Mouse (Mus musculus) heart, embryonic 10.5 days (tissue): ENCODE measurements at regions not wholly inside any gene's neighbourhood (a gene's known extent, or its start where the extent isn't known, plus 50 kb on each side); places are given as distances from the start of the nearest gene placed in this dataset.
A peak's percentile ranks its signal among the peaks of the same experiment; 100 is the strongest.

ENCODE experiments used
- DNase-seq: peaks from one replicate; pipeline ENCODE4 v3.0.0-alpha.2; 2017; ENCODE audit warnings: low spot score
- H3K27ac ChIP-seq: fragments of 300-500 bp; sonication (generic); 2 replicates; pipeline ENCODE4 v1.5.1; 2016; ENCODE audit warnings: mild to moderate bottlenecking
- H3K27me3 ChIP-seq: fragments of 300-500 bp; sonication (generic); 2 replicates; pipeline ENCODE4 v1.6.1; 2016; ENCODE audit warnings: mild to moderate bottlenecking; ENCODE audit not compliant: poor library complexity, insufficient read depth, severe bottlenecking
- H3K36me3 ChIP-seq: fragments of 300-500 bp; sonication (generic); 2 replicates; pipeline ENCODE4 v1.6.1; 2016; ENCODE audit warnings: mild to moderate bottlenecking, moderate library complexity
- H3K4me1 ChIP-seq: fragments of 300-500 bp; sonication (generic); 2 replicates; pipeline ENCODE4 v1.6.1; 2016; ENCODE audit warnings: mild to moderate bottlenecking
- H3K4me3 ChIP-seq: fragments of 300-500 bp; sonication (generic); 2 replicates; pipeline ENCODE4 v1.5.1; 2016; ENCODE audit warnings: mild to moderate bottlenecking, moderate library complexity
- H3K9me3 ChIP-seq: fragments of 300-500 bp; sonication (generic); 2 replicates; pipeline ENCODE4 v1.6.1; 2016; ENCODE audit warnings: mild to moderate bottlenecking, moderate library complexity
- WGBS: fragments of 180-500 bp; shearing (Covaris S2); methylation state at CpG from one replicate; pipeline ENCODE4 v1.1.7; 2016; 5-methylcytosine and 5-hydroxymethylcytosine counted together

DNA sequence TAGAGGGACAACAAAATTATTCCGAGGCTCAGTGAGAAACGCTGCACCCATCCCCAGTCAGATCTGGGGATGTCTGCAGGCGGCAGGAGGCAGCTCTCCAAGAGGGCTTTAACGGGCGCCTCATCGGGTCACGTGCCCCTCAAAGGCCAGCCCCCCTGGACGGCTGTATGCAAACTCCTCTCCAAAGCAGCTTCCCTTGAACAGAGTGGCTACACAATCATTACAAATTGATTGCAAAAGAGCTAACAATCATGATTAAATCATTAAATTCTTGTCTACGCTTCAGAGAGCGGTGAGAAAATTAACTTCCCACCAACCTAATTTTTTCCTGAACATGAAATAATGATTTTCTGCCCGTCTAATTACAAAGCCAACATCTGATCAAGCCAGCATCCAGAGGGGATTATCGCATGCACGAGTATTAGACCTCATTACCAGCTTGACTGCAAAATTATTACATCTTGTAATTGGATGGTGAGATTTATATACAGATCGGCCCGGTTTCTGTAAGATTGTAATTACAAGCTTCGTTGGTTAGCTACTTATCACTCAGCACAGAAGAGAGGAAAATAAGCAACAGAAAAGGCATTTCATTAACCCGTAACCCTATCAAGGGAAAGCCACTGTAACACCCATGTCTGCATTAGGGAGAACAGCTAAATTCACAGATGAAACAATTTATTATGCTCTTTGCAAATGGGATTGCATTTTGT is 128.6 kb upstream of the Irx6 start:
- H3K4me3 ChIP-seq, result no peak overlapping the region
- no peaks in the 10 kb centered on the region for H3K9me3 ChIP-seq
- H3K36me3 ChIP-seq, result no peaks in the 10 kb centered on the region
- H3K4me1 ChIP-seq, result no peaks in the 10 kb centered on the region
- 57% methylated on average over 17 of the region's 17 CpGs for WGBS
- H3K27me3 ChIP-seq, result peaks cover 4% of the 10 kb centered on the region; the same call in 1 of the 2 replicates
- no peak for DNase-seq
- H3K27ac ChIP-seq, result no peak overlapping the region

- no peak overlapping the region for H3K27ac ChIP-seq
- DNase-seq, result no peak
Measured at GRCm38 (mm10) chr8:92555140-92555539, 118.9 kb upstream of the Irx6 start.

DNA sequence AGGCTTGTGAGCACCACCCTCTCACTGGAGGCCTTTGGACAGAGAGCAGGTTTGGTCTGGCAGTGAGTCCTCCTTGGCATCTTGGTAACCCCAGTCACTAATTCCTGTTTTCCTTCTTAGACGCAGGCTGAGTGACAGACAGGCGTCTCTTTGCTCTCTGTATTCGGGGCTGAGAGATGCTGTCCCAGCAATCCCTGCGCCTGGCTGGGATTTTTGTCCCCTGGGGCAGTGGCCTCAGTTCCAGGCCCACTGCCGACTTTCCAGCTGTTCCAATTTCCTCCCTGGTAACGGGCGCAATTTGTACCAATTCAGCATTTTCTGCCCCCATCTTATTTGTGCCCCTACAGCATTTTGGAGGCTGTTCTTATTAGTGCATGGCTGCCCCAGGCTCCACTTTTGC is 118.5 kb upstream of the Irx6 start:
- no peaks in the 10 kb centered on the region for H3K27me3 ChIP-seq
- DNase-seq, result no peak
- no peak overlapping the region for H3K4me3 ChIP-seq
- 59% methylated on average over 7 of the region's 7 CpGs for WGBS
- H3K4me1 ChIP-seq, result no peaks in the 10 kb centered on the region
- no peak overlapping the region for H3K27ac ChIP-seq
- no peaks in the 10 kb centered on the region for H3K36me3 ChIP-seq
- H3K9me3 ChIP-seq, result no peaks in the 10 kb centered on the region

More at GRCm38 (mm10) chr8:92555140-92555539, 118.9 kb upstream of the Irx6 start:
- Histone ChIP-seq H3K27me3 (no peaks in the 10 kb centered on the region), H3K4me1 (no peaks in the 10 kb centered on the region), H3K36me3 (no peaks in the 10 kb centered on the region), H3K9me3 (no peaks in the 10 kb centered on the region), H3K4me3 (no peak overlapping the region)
- WGBS, result 81% methylated on average over 12 of the region's 12 CpGs

DNA sequence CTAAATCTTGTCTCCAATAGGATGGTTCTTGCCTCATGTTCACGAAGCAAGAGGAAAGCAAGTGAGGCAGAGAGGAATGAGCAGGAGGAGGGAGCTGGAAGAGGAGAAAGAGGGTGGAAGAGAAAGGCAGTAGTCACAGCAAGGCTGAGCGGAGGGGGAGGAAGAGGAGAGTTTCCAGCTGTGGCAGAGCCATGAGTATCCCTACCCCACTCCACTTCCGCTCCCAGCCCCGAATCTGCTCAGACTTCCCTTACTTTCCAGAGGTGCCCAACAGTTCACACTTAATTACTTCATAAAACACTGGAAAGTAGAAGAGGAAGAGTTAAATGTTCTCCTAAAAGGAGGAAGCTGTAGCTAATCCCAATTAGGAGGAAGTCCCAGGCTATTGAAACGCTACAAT is 111.6 kb upstream of the Irx6 start:
- DNase-seq, result no peak
- Histone ChIP-seq H3K36me3 (no peaks in the 10 kb centered on the region), H3K4me1 (no peaks in the 10 kb centered on the region), H3K9me3 (no peaks in the 10 kb centered on the region), H3K27me3 (no peaks in the 10 kb centered on the region), H3K4me3 (no peak overlapping the region), H3K27ac (no peak overlapping the region)
- WGBS, result 77% methylated on average over 5 of the region's 5 CpGs

GRCm38 (mm10) chr8:92562962-92563361 is 111.1 kb upstream of the Irx6 start:
- H3K4me1 ChIP-seq, result no peaks in the 10 kb centered on the region
- no peaks in the 10 kb centered on the region for H3K27me3 ChIP-seq
- H3K4me3 ChIP-seq, result no peak overlapping the region
- DNase-seq, result no peak
- no peaks in the 10 kb centered on the region for H3K36me3 ChIP-seq
- 85% methylated on average over 5 of the region's 5 CpGs for WGBS
- no peaks in the 10 kb centered on the region for H3K9me3 ChIP-seq
- H3K27ac ChIP-seq, result no peak overlapping the region

GRCm38 (mm10) chr8:92569650-92570049 is 104.4 kb upstream of the Irx6 start:
- WGBS, result 86% methylated on average over 10 of the region's 10 CpGs
- no peak for DNase-seq
- no peaks in the 10 kb centered on the region for H3K36me3 ChIP-seq
- H3K4me1 ChIP-seq, result no peaks in the 10 kb centered on the region
- no peaks in the 10 kb centered on the region for H3K27me3 ChIP-seq
- H3K27ac ChIP-seq, result no peak overlapping the region
- no peaks in the 10 kb centered on the region for H3K9me3 ChIP-seq
- no peak overlapping the region for H3K4me3 ChIP-seq

GRCm38 (mm10) chr8:92579446-92579845 is 94.6 kb upstream of the Irx6 start:
- Histone ChIP-seq H3K9me3 (no peaks in the 10 kb centered on the region), H3K36me3 (no peaks in the 10 kb centered on the region), H3K27me3 (no peaks in the 10 kb centered on the region), H3K4me3 (no peak overlapping the region), H3K27ac (no peak overlapping the region), H3K4me1 (no peaks in the 10 kb centered on the region)
- 64% methylated on average over 2 of the region's 2 CpGs for WGBS
- no peak for DNase-seq

- 82% methylated on average over 2 of the region's 2 CpGs for WGBS
- no peak overlapping the region for H3K4me3 ChIP-seq
Measured at GRCm38 (mm10) chr8:92581051-92581450, 93.0 kb upstream of the Irx6 start.

GRCm38 (mm10) chr8:92600766-92601165 is 73.3 kb upstream of the Irx6 start:
- peak; percentile 58 for DNase-seq
- H3K4me1 ChIP-seq, result peaks cover 16% of the 10 kb centered on the region
- H3K36me3 ChIP-seq, result no peaks in the 10 kb centered on the region
- no peak overlapping the region for H3K4me3 ChIP-seq
- H3K27ac ChIP-seq, result no peak overlapping the region
- 86% methylated on average over 3 of the region's 3 CpGs for WGBS
- H3K9me3 ChIP-seq, result no peaks in the 10 kb centered on the region
- no peaks in the 10 kb centered on the region for H3K27me3 ChIP-seq

More at GRCm38 (mm10) chr8:92581051-92581450, 93.0 kb upstream of the Irx6 start:
- no peaks in the 10 kb centered on the region for H3K4me1 ChIP-seq
- H3K27ac ChIP-seq, result no peak overlapping the region
- H3K36me3 ChIP-seq, result no peaks in the 10 kb centered on the region
- no peaks in the 10 kb centered on the region for H3K9me3 ChIP-seq
- no peak for DNase-seq
- H3K27me3 ChIP-seq, result no peaks in the 10 kb centered on the region

GRCm38 (mm10) chr8:92602973-92603372 is 71.1 kb upstream of the Irx6 start:
- no peaks in the 10 kb centered on the region for H3K9me3 ChIP-seq
- H3K4me1 ChIP-seq, result peaks cover 16% of the 10 kb centered on the region
- no peaks in the 10 kb centered on the region for H3K27me3 ChIP-seq
- H3K36me3 ChIP-seq, result no peaks in the 10 kb centered on the region
- WGBS, result 21% methylated on average over 7 of the region's 7 CpGs
- no peak overlapping the region for H3K4me3 ChIP-seq
- 0 out of 2 replicates have a peak overlapping the region, but pooled peaks have one; percentile 4 for H3K27ac ChIP-seq
- DNase-seq, result peak; percentile 84

GRCm38 (mm10) chr8:92605631-92606030 is 68.5 kb upstream of the Irx6 start:
- no peaks in the 10 kb centered on the region for H3K36me3 ChIP-seq
- H3K9me3 ChIP-seq, result no peaks in the 10 kb centered on the region
- WGBS, result 86% methylated on average over 5 of the region's 5 CpGs

DNA sequence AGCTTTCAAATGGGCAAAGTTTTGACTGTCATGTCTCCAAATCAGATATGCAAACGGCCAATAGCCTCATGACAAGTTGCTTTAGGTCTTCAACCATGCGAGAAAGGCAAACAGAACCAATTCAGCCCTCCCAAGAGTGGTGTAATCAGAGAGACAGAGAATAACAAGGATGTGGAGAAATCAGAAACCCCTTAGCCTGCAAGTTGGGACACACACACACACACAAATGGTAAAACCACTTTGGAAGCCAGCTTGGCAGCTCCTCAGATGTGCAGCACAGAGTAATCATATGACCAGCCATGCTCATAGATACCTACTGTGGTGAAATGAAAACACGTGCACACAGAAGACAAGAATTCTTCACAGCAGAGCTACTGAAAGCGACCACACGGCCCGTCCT is 66.5 kb upstream of the Irx6 start:
- H3K4me1 ChIP-seq, result peaks cover 18% of the 10 kb centered on the region
- WGBS, result 78% methylated on average over 6 of the region's 6 CpGs
- no peaks in the 10 kb centered on the region for H3K36me3 ChIP-seq
- peak; percentile 61 for DNase-seq
- H3K9me3 ChIP-seq, result no peaks in the 10 kb centered on the region
- no peak overlapping the region for H3K4me3 ChIP-seq
- no peak overlapping the region for H3K27ac ChIP-seq
- H3K27me3 ChIP-seq, result peaks cover 14% of the 10 kb centered on the region; the same call in 1 of the 2 replicates

More at GRCm38 (mm10) chr8:92605631-92606030, 68.5 kb upstream of the Irx6 start:
- peaks cover 19% of the 10 kb centered on the region for H3K4me1 ChIP-seq
- DNase-seq, result peak; percentile 61
- no peak overlapping the region for H3K27ac ChIP-seq
- no peak overlapping the region for H3K4me3 ChIP-seq
- H3K27me3 ChIP-seq, result no peaks in the 10 kb centered on the region

DNA sequence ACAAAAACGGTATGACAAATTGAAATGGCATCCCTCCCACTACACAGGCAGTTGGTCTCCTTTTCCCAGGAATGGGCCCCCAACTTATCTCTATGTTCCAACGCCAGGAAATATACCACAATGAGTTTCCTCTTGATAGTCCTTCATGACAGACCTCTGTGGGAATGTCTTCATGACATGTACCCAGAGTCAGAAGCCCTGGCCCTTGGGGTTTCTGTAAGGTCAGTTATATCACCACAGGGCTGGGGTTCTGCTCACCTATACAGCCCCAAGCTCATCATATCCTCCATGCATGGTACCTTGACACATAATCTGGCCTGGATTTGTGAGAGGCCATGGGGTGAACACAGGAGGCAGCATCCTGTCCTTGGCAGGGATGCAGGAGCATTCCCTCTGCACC is 64.2 kb upstream of the Irx6 start:
- Histone ChIP-seq H3K9me3 (no peaks in the 10 kb centered on the region), H3K27ac (peak overlapping the region; percentile 17; the same call in 1 of the 2 replicates), H3K4me3 (no peak overlapping the region), H3K27me3 (peaks cover 23% of the 10 kb centered on the region; the same call in 1 of the 2 replicates), H3K4me1 (0 out of 2 replicates have a peak, but pooled peaks cover 8% of the 10 kb centered on the region), H3K36me3 (no peaks in the 10 kb centered on the region)
- 48% methylated on average over 2 of the region's 2 CpGs for WGBS
- no peak for DNase-seq
